Mouse (Mus musculus): ENCODE results near the gene Mblac1. TPM values are rescaled to one million over a fixed set of nuclear protein-coding genes. Genes with fewer than 3 reads are reported as not detected.
"Not testable (repeated sequence)": the region's sequence is repeated elsewhere in the genome, so short reads cannot be mapped to it uniquely, and the experiment has no call there.

Gene Mblac1
- polyA plus RNA-seq, 1 experiment from 2014 or later = 9.7 TPM

- peaks cover 33% of the 10 kb centered on the region for H3K9me3 ChIP-seq
- H3K4me2 ChIP-seq; H3K27ac ChIP-seq; ATAC-seq (ENCODE audit: insufficient number of reproducible peaks, insufficient read depth, low FRiP score, low TSS enrichment, low read depth); H3K9ac ChIP-seq (replicated peaks); H3K4me3 ChIP-seq (replicated peaks); H3K36me3 ChIP-seq; H3K27me3 ChIP-seq; H3K4me1 ChIP-seq (replicated peaks): not testable (repeated sequence)
- WGBS = 96% methylated on average over 13 of the region's 13 CpGs
Measured at GRCm38 (mm10) chr5:138216632-138217031, 22.5 kb downstream of the Mblac1 start.

GRCm38 (mm10) chr5:138219864-138220263 lies 25.8 kb downstream of the Mblac1 start:
- no peak for ATAC-seq (ENCODE audit: insufficient number of reproducible peaks, insufficient read depth, low FRiP score, low TSS enrichment, low read depth)
- Histone ChIP-seq H3K4me2 (no peak overlapping the region), H3K27ac (no peak overlapping the region), H3K4me1 (replicated peaks) (no peaks in the 10 kb centered on the region), H3K9me3 (peaks cover 29% of the 10 kb centered on the region), H3K9ac (replicated peaks) (no peak overlapping the region), H3K4me3 (replicated peaks) (no peak overlapping the region), H3K36me3 (no peaks in the 10 kb centered on the region), H3K27me3 (no peaks in the 10 kb centered on the region)
- WGBS = 70% methylated on average over 2 of the region's 2 CpGs

- H3K4me2 ChIP-seq = no peak overlapping the region
- no peak for ATAC-seq (ENCODE audit: insufficient number of reproducible peaks, insufficient read depth, low FRiP score, low TSS enrichment, low read depth)
- peaks cover 7% of the 10 kb centered on the region; the same call in 1 of the 2 replicates for H3K9me3 ChIP-seq
- 27% methylated on average over 4 of the region's 4 CpGs for WGBS
- H3K4me3 ChIP-seq (replicated peaks) = no peak overlapping the region
- no peaks in the 10 kb centered on the region for H3K4me1 ChIP-seq (replicated peaks)
- H3K27ac ChIP-seq = no peak overlapping the region
- H3K36me3 ChIP-seq = no peaks in the 10 kb centered on the region
- no peaks in the 10 kb centered on the region for H3K27me3 ChIP-seq
- H3K9ac ChIP-seq (replicated peaks) = no peak overlapping the region
Measured at GRCm38 (mm10) chr5:138222111-138222510, 28.0 kb downstream of the Mblac1 start.

- H3K9me3 ChIP-seq = no peaks in the 10 kb centered on the region
- no peaks in the 10 kb centered on the region for H3K4me1 ChIP-seq (replicated peaks)
- H3K4me3 ChIP-seq (replicated peaks) = no peak overlapping the region
- no peak overlapping the region for H3K9ac ChIP-seq (replicated peaks)
- no peaks in the 10 kb centered on the region for H3K36me3 ChIP-seq
- no peaks in the 10 kb centered on the region for H3K27me3 ChIP-seq
- ATAC-seq (ENCODE audit: insufficient number of reproducible peaks, insufficient read depth, low FRiP score, low TSS enrichment, low read depth) = no peak
- WGBS = 68% methylated on average over 3 of the region's 3 CpGs
- H3K27ac ChIP-seq = no peak overlapping the region
- H3K4me2 ChIP-seq = no peak overlapping the region
Measured at GRCm38 (mm10) chr5:138223287-138223686, 29.2 kb downstream of the Mblac1 start.

GRCm38 (mm10) chr5:138225700-138226099 lies 31.6 kb downstream of the Mblac1 start, which contains the start of gene Nxpe5:
Gene Nxpe5, plus strand, starts transcription at chr5:138225898.
- Histone ChIP-seq H3K4me2 (no peak within 1 kb of the TSS), H3K9me3 (no peaks in the 10 kb centered on the region), H3K27me3 (no peaks in the 10 kb centered on the region), H3K4me3 (replicated peaks) (no peak within 1 kb of the TSS), H3K4me1 (replicated peaks) (no peaks in the 10 kb centered on the region), H3K27ac (no peak within 1 kb of the TSS), H3K36me3 (no peaks in the 10 kb centered on the region), H3K9ac (replicated peaks) (no peak within 1 kb of the TSS)
- 53% methylated on average over 2 of the region's 2 CpGs for WGBS
- no peak for ATAC-seq (ENCODE audit: insufficient number of reproducible peaks, insufficient read depth, low FRiP score, low TSS enrichment, low read depth)

- H3K4me2 ChIP-seq = no peak overlapping the region
- no peaks in the 10 kb centered on the region for H3K36me3 ChIP-seq
- no peaks in the 10 kb centered on the region for H3K9me3 ChIP-seq
- no peak overlapping the region for H3K27ac ChIP-seq
- no peak overlapping the region for H3K4me3 ChIP-seq (replicated peaks)
- H3K27me3 ChIP-seq = no peaks in the 10 kb centered on the region
- ATAC-seq (ENCODE audit: insufficient number of reproducible peaks, insufficient read depth, low FRiP score, low TSS enrichment, low read depth) = no peak
- no peak overlapping the region for H3K9ac ChIP-seq (replicated peaks)
- 74% methylated on average over 4 of the region's 4 CpGs for WGBS
- H3K4me1 ChIP-seq (replicated peaks) = no peaks in the 10 kb centered on the region
Measured at GRCm38 (mm10) chr5:138226491-138226890, 32.4 kb downstream of the Mblac1 start.

- ATAC-seq (ENCODE audit: insufficient number of reproducible peaks, insufficient read depth, low FRiP score, low TSS enrichment, low read depth) = no peak
- no peak overlapping the region for H3K4me3 ChIP-seq (replicated peaks)
- 80% methylated on average over 2 of the region's 2 CpGs for WGBS
Measured at GRCm38 (mm10) chr5:138227367-138227766, 33.3 kb downstream of the Mblac1 start.

GRCm38 (mm10) chr5:138228026-138228425 lies 33.9 kb downstream of the Mblac1 start:
- H3K4me1 ChIP-seq (replicated peaks) = no peaks in the 10 kb centered on the region
- H3K9me3 ChIP-seq = no peaks in the 10 kb centered on the region
- no peaks in the 10 kb centered on the region for H3K27me3 ChIP-seq
- no peaks in the 10 kb centered on the region for H3K36me3 ChIP-seq
- no peak overlapping the region for H3K27ac ChIP-seq
- H3K4me3 ChIP-seq (replicated peaks) = no peak overlapping the region
- no peak for ATAC-seq (ENCODE audit: insufficient number of reproducible peaks, insufficient read depth, low FRiP score, low TSS enrichment, low read depth)
- no peak overlapping the region for H3K9ac ChIP-seq (replicated peaks)
- no peak overlapping the region for H3K4me2 ChIP-seq
- 55% methylated on average over 3 of the region's 3 CpGs for WGBS

More at GRCm38 (mm10) chr5:138227367-138227766, 33.3 kb downstream of the Mblac1 start:
- Histone ChIP-seq H3K4me2 (no peak overlapping the region), H3K27me3 (no peaks in the 10 kb centered on the region), H3K4me1 (replicated peaks) (no peaks in the 10 kb centered on the region), H3K27ac (no peak overlapping the region), H3K9ac (replicated peaks) (no peak overlapping the region), H3K9me3 (no peaks in the 10 kb centered on the region), H3K36me3 (no peaks in the 10 kb centered on the region)

GRCm38 (mm10) chr5:138229511-138229910 lies 35.4 kb downstream of the Mblac1 start:
- Histone ChIP-seq H3K4me3 (replicated peaks) (no peak overlapping the region), H3K4me1 (replicated peaks) (no peaks in the 10 kb centered on the region), H3K27ac (no peak overlapping the region), H3K9me3 (no peaks in the 10 kb centered on the region), H3K4me2 (no peak overlapping the region), H3K27me3 (no peaks in the 10 kb centered on the region), H3K36me3 (no peaks in the 10 kb centered on the region), H3K9ac (replicated peaks) (no peak overlapping the region)
- WGBS = 90% methylated on average over 3 of the region's 3 CpGs
- no peak for ATAC-seq (ENCODE audit: insufficient number of reproducible peaks, insufficient read depth, low FRiP score, low TSS enrichment, low read depth)

- no peaks in the 10 kb centered on the region for H3K36me3 ChIP-seq
- H3K4me1 ChIP-seq (replicated peaks) = no peaks in the 10 kb centered on the region
- H3K9me3 ChIP-seq = no peaks in the 10 kb centered on the region
- ATAC-seq (ENCODE audit: insufficient number of reproducible peaks, insufficient read depth, low FRiP score, low TSS enrichment, low read depth) = no peak
- H3K4me2 ChIP-seq = no peak overlapping the region
- H3K27ac ChIP-seq = no peak overlapping the region
- 81% methylated on average over 2 of the region's 2 CpGs for WGBS
- H3K9ac ChIP-seq (replicated peaks) = no peak overlapping the region
- H3K4me3 ChIP-seq (replicated peaks) = no peak overlapping the region
- H3K27me3 ChIP-seq = no peaks in the 10 kb centered on the region
Measured at GRCm38 (mm10) chr5:138233778-138234177, 39.7 kb downstream of the Mblac1 start.

- H3K4me1 ChIP-seq (replicated peaks) = no peaks in the 10 kb centered on the region
- no peak overlapping the region for H3K4me2 ChIP-seq
- no peaks in the 10 kb centered on the region for H3K36me3 ChIP-seq
- no peaks in the 10 kb centered on the region for H3K9me3 ChIP-seq
- H3K27ac ChIP-seq = no peak overlapping the region
- no peak for ATAC-seq (ENCODE audit: insufficient number of reproducible peaks, insufficient read depth, low FRiP score, low TSS enrichment, low read depth)
- H3K27me3 ChIP-seq = no peaks in the 10 kb centered on the region
- H3K4me3 ChIP-seq (replicated peaks) = no peak overlapping the region
- H3K9ac ChIP-seq (replicated peaks) = no peak overlapping the region
Measured at GRCm38 (mm10) chr5:138234224-138234623, 40.1 kb downstream of the Mblac1 start.

GRCm38 (mm10) chr5:138241511-138241910 lies 47.4 kb downstream of the Mblac1 start:
- no peaks in the 10 kb centered on the region for H3K27me3 ChIP-seq
- H3K9ac ChIP-seq (replicated peaks) = no peak overlapping the region
- no peaks in the 10 kb centered on the region for H3K36me3 ChIP-seq
- WGBS = 32% methylated on average over 2 of the region's 2 CpGs
- H3K27ac ChIP-seq = no peak overlapping the region
- no peak overlapping the region for H3K4me2 ChIP-seq
- no peak for ATAC-seq (ENCODE audit: insufficient number of reproducible peaks, insufficient read depth, low FRiP score, low TSS enrichment, low read depth)
- H3K9me3 ChIP-seq = no peaks in the 10 kb centered on the region
- H3K4me1 ChIP-seq (replicated peaks) = no peaks in the 10 kb centered on the region
- no peak overlapping the region for H3K4me3 ChIP-seq (replicated peaks)

Data from limb, embryonic 12.5 days (tissue).